ENCODE assay signal across 28 mouse cellular contexts in the genomic region with DNA sequence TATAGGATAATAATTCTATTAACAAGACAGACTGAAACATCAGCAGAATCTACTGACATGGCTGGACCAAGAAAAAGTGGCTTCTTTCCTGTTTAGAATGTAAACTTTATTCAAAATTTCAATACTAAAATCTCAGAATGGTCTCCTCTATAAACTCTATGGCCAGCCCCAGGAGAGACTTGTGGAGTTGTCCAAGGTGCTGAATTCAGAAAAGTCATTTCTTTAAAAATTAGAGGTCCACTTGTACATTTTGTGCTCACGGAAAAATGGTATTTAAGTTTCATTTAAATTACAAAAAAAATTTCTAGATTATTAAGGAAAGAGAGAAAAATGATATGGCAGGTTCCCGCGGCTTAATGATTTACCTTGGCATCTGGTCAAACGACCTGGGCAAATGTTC.
DNase-seq lines count a peak whose midpoint lies in the region; ATAC-seq and TF ChIP-seq lines count a peak whose summit lies in the region.
"Had no signal": no experiment of that assay in that cellular context is flagged by ENCODE, and none has a peak within 500 bp of the region (broad histone marks: within the 10 kb centered on the region; RNA-seq: fewer than 3 reads in every experiment).

No protein-coding gene starts in this region.

- H3K4me3 ChIP-seq in kidney, postnatal 0 days (replicated peaks; ENCODE audit: low read depth, low read length) = no peak overlapping the region
- no peak overlapping the region for H3K4me3 ChIP-seq in kidney, embryonic 16.5 days (ENCODE audit: low read length)
- H3K4me3 ChIP-seq in left cerebral cortex, adult 2 months = no peak overlapping the region
- H3K4me3 ChIP-seq: forebrain, embryonic 10.5 days; forebrain, embryonic 15.5 days; heart, embryonic 13.5 days; kidney, embryonic 15.5 days; lung, embryonic 15.5 days; midbrain, embryonic 13.5 days; neural tube, embryonic 13.5 days had no signal

- no peaks in the 10 kb centered on the region for H3K9me3 ChIP-seq in kidney, postnatal 0 days (replicated peaks; ENCODE audit: low read length)
- H3K9me3 ChIP-seq in kidney, embryonic 16.5 days (ENCODE audit: low read length) = no peaks in the 10 kb centered on the region
- H3K9me3 ChIP-seq: forebrain, embryonic 10.5 days; forebrain, embryonic 15.5 days; heart, embryonic 13.5 days; kidney, embryonic 15.5 days; lung, embryonic 15.5 days; midbrain, embryonic 13.5 days; neural tube, embryonic 13.5 days had no signal

- H3K27me3 ChIP-seq in kidney, postnatal 0 days (ENCODE audit: insufficient read depth, low read length) = no peaks in the 10 kb centered on the region
- H3K27me3 ChIP-seq in kidney, embryonic 16.5 days (ENCODE audit: insufficient read depth, low read length) = no peaks in the 10 kb centered on the region
- H3K27me3 ChIP-seq: forebrain, embryonic 15.5 days; heart, embryonic 13.5 days; kidney, embryonic 15.5 days; lung, embryonic 15.5 days; midbrain, embryonic 13.5 days; neural tube, embryonic 13.5 days had no signal

- H3K9ac ChIP-seq in kidney, postnatal 0 days (ENCODE audit: low read depth, low read length) = no peak overlapping the region
- no peak overlapping the region for H3K9ac ChIP-seq in kidney, embryonic 16.5 days (replicated peaks; ENCODE audit: low read length)
- H3K9ac ChIP-seq: forebrain, embryonic 15.5 days; heart, embryonic 13.5 days; kidney, embryonic 15.5 days; liver, embryonic 14.5 days; lung, embryonic 15.5 days; midbrain, embryonic 13.5 days; neural tube, embryonic 13.5 days had no signal

- no peak overlapping the region for H3K27ac ChIP-seq in kidney, postnatal 0 days
- no peak overlapping the region for H3K27ac ChIP-seq in kidney, embryonic 16.5 days (ENCODE audit: low read length)
- no peak overlapping the region for H3K27ac ChIP-seq in left cerebral cortex, adult 2 months
- H3K27ac ChIP-seq: forebrain, embryonic 10.5 days; forebrain, embryonic 15.5 days; heart, embryonic 13.5 days; kidney, embryonic 15.5 days; liver, embryonic 14.5 days; lung, embryonic 15.5 days; midbrain, embryonic 13.5 days; neural tube, embryonic 13.5 days had no signal

- no peaks in the 10 kb centered on the region for H3K4me1 ChIP-seq in kidney, postnatal 0 days (replicated peaks; ENCODE audit: insufficient read depth, low read length)
- no peaks in the 10 kb centered on the region for H3K4me1 ChIP-seq in kidney, embryonic 16.5 days (ENCODE audit: insufficient read depth, low read length)
- H3K4me1 ChIP-seq: forebrain, embryonic 10.5 days; forebrain, embryonic 15.5 days; heart, embryonic 13.5 days; kidney, embryonic 15.5 days; lung, embryonic 15.5 days; midbrain, embryonic 13.5 days; neural tube, embryonic 13.5 days had no signal

- no peaks in the 10 kb centered on the region for H3K36me3 ChIP-seq in kidney, postnatal 0 days (ENCODE audit: insufficient read depth, low read length)
- H3K36me3 ChIP-seq in kidney, embryonic 16.5 days (ENCODE audit: insufficient read depth, low read length) = no peaks in the 10 kb centered on the region
- H3K36me3 ChIP-seq: forebrain, embryonic 10.5 days; forebrain, embryonic 15.5 days; heart, embryonic 13.5 days; kidney, embryonic 15.5 days; lung, embryonic 15.5 days; midbrain, embryonic 13.5 days; neural tube, embryonic 13.5 days had no signal

- ATAC-seq in kidney, postnatal 0 days (replicated peaks; ENCODE audit: low FRiP score, low read depth) = no peak
- ATAC-seq in kidney, embryonic 16.5 days (ENCODE audit: low FRiP score, low TSS enrichment) = no peak
- ATAC-seq: forebrain, embryonic 15.5 days; hindbrain, embryonic 16.5 days; midbrain, embryonic 13.5 days had no signal

- 79% methylated on average over 4 of the region's 4 CpGs for WGBS in kidney, postnatal 0 days
- 81% methylated on average over 4 of the region's 4 CpGs for WGBS in kidney, embryonic 16.5 days

- intact Hi-C loops in left cerebral cortex, adult 2 months (cut with DNase I) = no loop called here

- no peak overlapping the region for H3K4me2 ChIP-seq in kidney, postnatal 0 days (ENCODE audit: low read length)
- H3K4me2 ChIP-seq in kidney, embryonic 16.5 days (replicated peaks; ENCODE audit: low read depth, low read length) = no peak overlapping the region
- H3K4me2 ChIP-seq: forebrain, embryonic 15.5 days; heart, embryonic 13.5 days; kidney, embryonic 15.5 days; lung, embryonic 15.5 days; midbrain, embryonic 13.5 days; neural tube, embryonic 13.5 days had no signal

- DNase-seq in kidney, postnatal 0 days (ENCODE audit: low spot score) = peak; percentile 32
- peak; percentile 7 for DNase-seq in 3T3-L1 (ENCODE audit: low read depth, low spot score)
- peak; percentile 37 for DNase-seq in NIH3T3 (ENCODE audit: low read depth)
- peak; percentile 5 for DNase-seq in embryo, embryonic 11.5 days (ENCODE audit: low read depth, low spot score)
- no peak for DNase-seq in spleen, adult 18-20 months
- no peak for DNase-seq in left cerebral cortex, adult 2 months (ENCODE audit: extremely low spot score in 1 of 2, low spot score in 2 of 2)
- DNase-seq: B cell, adult 2 months; cerebellum, adult 2 months; cerebellum, postnatal 14 days; gastrocnemius, postnatal 10 days; heart, postnatal 10 days; kidney, adult 18-20 months; kidney, postnatal 4 days; left cerebral cortex, postnatal 4 days; liver; right cerebral cortex, postnatal 25 days; thymus, adult 18-20 months; thymus, postnatal 36 days had no signal

- TF ChIP-seq CTCF in kidney, postnatal 0 days (IDR thresholded peaks at IDR 0.05; ENCODE audit: low read depth) = no peak
- TF ChIP-seq CTCF in left cerebral cortex, adult 2 months (IDR thresholded peaks at IDR 0.05) = no peak

Comparison
In these comparisons a context has a peak if more than half of its experiments do, and no peak if none do; other contexts are left out.
1. DNase-seq: peak in kidney, postnatal 0 days (single experiment), 3T3-L1 (single experiment), NIH3T3 (single experiment) and embryo, embryonic 11.5 days (single experiment); none in spleen, adult 18-20 months (0 of 2) and left cerebral cortex, adult 2 months (0 of 2).